ENCODE assay signal across 8 mouse cellular contexts in genomic region chr17:47369087-47369443, GRCm38 (mm10). TPM values are rescaled to one million over a fixed set of nuclear protein-coding genes. Genes with fewer than 3 reads are reported as not detected.
A peak's percentile ranks its signal among the peaks of the same experiment; 100 is the strongest.
DNase-seq lines count a peak whose midpoint lies in the region; ATAC-seq lines count a peak whose summit lies in the region.

No protein-coding gene starts in this region.

- 2% methylated on average over 20 of the region's 20 CpGs for WGBS in kidney, embryonic 16.5 days
- WGBS in liver, embryonic 12.5 days (ENCODE audit: insufficient replicate concordance): 3% methylated on average over 20 of the region's 20 CpGs
- 2% methylated on average over 20 of the region's 20 CpGs for WGBS in stomach, embryonic 15.5 days

- peak overlapping the region; percentile 83 for H3K9ac ChIP-seq in kidney, embryonic 16.5 days (replicated peaks; ENCODE audit: low read length)
- peak overlapping the region; percentile 78 for H3K9ac ChIP-seq in liver, embryonic 12.5 days
- peak overlapping the region; percentile 63 for H3K9ac ChIP-seq in stomach, embryonic 15.5 days

- H3K36me3 ChIP-seq in kidney, embryonic 16.5 days (ENCODE audit: insufficient read depth, low read length): peaks cover 13% of the 10 kb centered on the region
- H3K36me3 ChIP-seq in liver, embryonic 12.5 days: peaks cover 21% of the 10 kb centered on the region
- peaks cover 19% of the 10 kb centered on the region for H3K36me3 ChIP-seq in stomach, embryonic 15.5 days

- DNase-seq in kidney, adult 8-10 months: no peak
- DNase-seq in right cerebral cortex, postnatal 25 days: no peak
- no peak for DNase-seq in retina, embryonic 14.5 days (ENCODE audit: low spot score)

- ATAC-seq in kidney, embryonic 16.5 days (ENCODE audit: low FRiP score, low TSS enrichment): peak; percentile 33; the same call in 1 of the 2 replicates
- ATAC-seq in common myeloid progenitor, adult 5-6 weeks (replicated peaks; ENCODE audit: low read depth, poor library complexity, severe bottlenecking): peak; percentile 55
- peak; percentile 74 for ATAC-seq in granulocyte monocyte progenitor cell, adult 5-6 weeks (replicated peaks; ENCODE audit: poor library complexity, severe bottlenecking)
- peak; percentile 47 for ATAC-seq in liver, embryonic 12.5 days
- ATAC-seq in stomach, embryonic 15.5 days (ENCODE audit: insufficient read depth, low FRiP score, low read depth): peak; percentile 25; the same call in 1 of the 2 replicates

- H3K27ac ChIP-seq in kidney, embryonic 16.5 days (ENCODE audit: low read length): 0 out of 2 replicates have a peak overlapping the region, but pooled peaks have one; percentile 28
- peak overlapping the region; percentile 37; the same call in 1 of the 2 replicates for H3K27ac ChIP-seq in liver, embryonic 12.5 days
- H3K27ac ChIP-seq in stomach, embryonic 15.5 days: peak overlapping the region; percentile 61

- H3K9me3 ChIP-seq in kidney, embryonic 16.5 days (ENCODE audit: low read length): no peaks in the 10 kb centered on the region
- no peaks in the 10 kb centered on the region for H3K9me3 ChIP-seq in liver, embryonic 12.5 days (replicated peaks)
- H3K9me3 ChIP-seq in stomach, embryonic 15.5 days: no peaks in the 10 kb centered on the region

- H3K4me3 ChIP-seq in kidney, embryonic 16.5 days (ENCODE audit: low read length): peak overlapping the region; percentile 86
- H3K4me3 ChIP-seq in liver, embryonic 12.5 days: peak overlapping the region; percentile 80
- H3K4me3 ChIP-seq in stomach, embryonic 15.5 days (replicated peaks): peak overlapping the region; percentile 87

- no peaks in the 10 kb centered on the region for H3K27me3 ChIP-seq in kidney, embryonic 16.5 days (ENCODE audit: insufficient read depth, low read length)
- peaks cover 14% of the 10 kb centered on the region; the same call in 1 of the 2 replicates for H3K27me3 ChIP-seq in liver, embryonic 12.5 days (replicated peaks)
- no peaks in the 10 kb centered on the region for H3K27me3 ChIP-seq in stomach, embryonic 15.5 days (replicated peaks)

- peaks cover 7% of the 10 kb centered on the region for H3K4me1 ChIP-seq in kidney, embryonic 16.5 days (ENCODE audit: insufficient read depth, low read length)
- H3K4me1 ChIP-seq in liver, embryonic 12.5 days: peaks cover 22% of the 10 kb centered on the region
- H3K4me1 ChIP-seq in stomach, embryonic 15.5 days: peaks cover 5% of the 10 kb centered on the region; the same call in 1 of the 2 replicates

- H3K4me2 ChIP-seq in kidney, embryonic 16.5 days (replicated peaks; ENCODE audit: low read depth, low read length): peak overlapping the region; percentile 89
- peak overlapping the region; percentile 78 for H3K4me2 ChIP-seq in liver, embryonic 12.5 days
- peak overlapping the region; percentile 87 for H3K4me2 ChIP-seq in stomach, embryonic 15.5 days

RNA-seq across cellular contexts. Expression of gene Mrps10, which starts 0.4 kb away (rescaled TPM):
- polyA plus RNA-seq in kidney, embryonic 16.5 days (2015; fragmentation: Nextera tagmentation; extraction: Ambion mirVana): 80.0 and 83.3 TPM in 2 replicates
- 56.6 and 62.0 TPM in 2 replicates for total RNA-seq in common myeloid progenitor, adult 5-6 weeks (2017)
- total RNA-seq in granulocyte monocyte progenitor cell, adult 5-6 weeks (2014; fragmentation: Nextera tagmentation): 65.1 and 68.0 TPM in 2 replicates
- 65.8 and 70.8 TPM in 2 replicates for total RNA-seq in granulocyte monocyte progenitor cell, adult 5-6 weeks (2017)
- 66.2 and 70.4 TPM in 2 replicates for polyA plus RNA-seq in liver, embryonic 12.5 days (2016; fragmentation: Nextera tagmentation; extraction: Ambion mirVana)
- 73.1 and 77.4 TPM in 2 replicates for polyA plus RNA-seq in stomach, embryonic 15.5 days (2015; fragmentation: Nextera tagmentation; extraction: Ambion mirVana)

RNA-seq across cellular contexts. Expression of gene Guca1b, which starts 16.1 kb away (rescaled TPM):
- polyA plus RNA-seq in kidney, embryonic 16.5 days (2015; fragmentation: Nextera tagmentation; extraction: Ambion mirVana): 3.9 and 4.7 TPM in 2 replicates
- not detected in 2 replicates for total RNA-seq in common myeloid progenitor, adult 5-6 weeks (2017)
- total RNA-seq in granulocyte monocyte progenitor cell, adult 5-6 weeks (2014; fragmentation: Nextera tagmentation): 0.47 and 0.80 TPM in 2 replicates
- 0.43 TPM in 1 of 2 replicates, not detected in the other for total RNA-seq in granulocyte monocyte progenitor cell, adult 5-6 weeks (2017)
- 0.48 and 0.56 TPM in 2 replicates for polyA plus RNA-seq in liver, embryonic 12.5 days (2016; fragmentation: Nextera tagmentation; extraction: Ambion mirVana)
- 0.46 and 0.49 TPM in 2 replicates for polyA plus RNA-seq in stomach, embryonic 15.5 days (2015; fragmentation: Nextera tagmentation; extraction: Ambion mirVana)

RNA-seq across cellular contexts. Expression of gene Guca1a, which starts 31.3 kb away (rescaled TPM):
- 2.2 and 2.7 TPM in 2 replicates for polyA plus RNA-seq in kidney, embryonic 16.5 days (2015; fragmentation: Nextera tagmentation; extraction: Ambion mirVana)
- 1.4 TPM in 1 of 2 replicates, not detected in the other for total RNA-seq in common myeloid progenitor, adult 5-6 weeks (2017)
- 5.3 and 6.4 TPM in 2 replicates for total RNA-seq in granulocyte monocyte progenitor cell, adult 5-6 weeks (2014; fragmentation: Nextera tagmentation)
- 6.3 and 6.7 TPM in 2 replicates for total RNA-seq in granulocyte monocyte progenitor cell, adult 5-6 weeks (2017)
- polyA plus RNA-seq in liver, embryonic 12.5 days (2016; fragmentation: Nextera tagmentation; extraction: Ambion mirVana): 0.97 and 1.4 TPM in 2 replicates
- 3.0 and 4.0 TPM in 2 replicates for polyA plus RNA-seq in stomach, embryonic 15.5 days (2015; fragmentation: Nextera tagmentation; extraction: Ambion mirVana)
